Mouse (Mus musculus) left cerebral cortex, adult 8-10 months (tissue): Measurements from ENCODE around the gene D430041D05Rik. TPM values are rescaled to one million over a fixed set of nuclear protein-coding genes. Genes with fewer than 3 reads are reported as not detected.
A peak's percentile ranks its signal among the peaks of the same experiment; 100 is the strongest.

Experiments
- DNase-seq, 2 experiments: peaks; one replicate each; pipeline ENCODE4 v3.0.0; 2022; ENCODE audit warnings: low spot score in 2 of 2
- total RNA-seq, 4 experiments: library from RNA; stranded (reverse); gene quantifications; 2 replicates each; pipeline ENCODE4 v1.2.4; 2022

Gene D430041D05Rik
- total RNA-seq, 4 experiments from 2014 or later: 86.2 to 100 (median 90.7) TPM

GRCm38 (mm10) chr2:104163978-104164487, 246.8 kb downstream of the D430041D05Rik start:
- DNase-seq: no peak

GRCm38 (mm10) chr2:104163418-104163817, 247.4 kb downstream of the D430041D05Rik start:
- no peak for DNase-seq

- DNase-seq: no peak
Observed at GRCm38 (mm10) chr2:104157831-104158230, 253.0 kb downstream of the D430041D05Rik start.

GRCm38 (mm10) chr2:104153876-104154275, 256.9 kb downstream of the D430041D05Rik start:
- no peak for DNase-seq

- DNase-seq: no peak
Observed at GRCm38 (mm10) chr2:104153345-104153744, 257.5 kb downstream of the D430041D05Rik start.

GRCm38 (mm10) chr2:104150608-104151397, 260.0 kb downstream of the D430041D05Rik start:
- no peak for DNase-seq

- no peak for DNase-seq
Observed at GRCm38 (mm10) chr2:104147910-104148561, 262.8 kb downstream of the D430041D05Rik start.

GRCm38 (mm10) chr2:104145983-104146382, 264.8 kb downstream of the D430041D05Rik start:
- peak in 1 of 2 experiments; percentile 50 for DNase-seq

GRCm38 (mm10) chr2:104144004-104144403, 266.8 kb downstream of the D430041D05Rik start:
- no peak for DNase-seq

- DNase-seq: no peak
Observed at GRCm38 (mm10) chr2:104142140-104142539, 268.7 kb downstream of the D430041D05Rik start.

GRCm38 (mm10) chr2:104135920-104136319, 274.9 kb downstream of the D430041D05Rik start:
- no peak for DNase-seq

- peak; percentile 44 for DNase-seq
Observed at GRCm38 (mm10) chr2:104134150-104135056, 276.4 kb downstream of the D430041D05Rik start.

- no peak for DNase-seq
Observed at GRCm38 (mm10) chr2:104133042-104133810, 277.6 kb downstream of the D430041D05Rik start.

- no peak for DNase-seq
Observed at GRCm38 (mm10) chr2:104132266-104132859, 278.4 kb downstream of the D430041D05Rik start.

GRCm38 (mm10) chr2:104130969-104131368, 279.8 kb downstream of the D430041D05Rik start:
- no peak for DNase-seq

GRCm38 (mm10) chr2:104130165-104130564, 280.6 kb downstream of the D430041D05Rik start:
- no peak for DNase-seq

- no peak for DNase-seq
Observed at GRCm38 (mm10) chr2:104128803-104129531, 281.8 kb downstream of the D430041D05Rik start.

- DNase-seq: no peak
Observed at GRCm38 (mm10) chr2:104124071-104124470, 286.7 kb downstream of the D430041D05Rik start.

- DNase-seq: no peak
Observed at GRCm38 (mm10) chr2:104123540-104123939, 287.3 kb downstream of the D430041D05Rik start.
